8 mouse cellular contexts compared by ENCODE assay signal in the genomic region with DNA sequence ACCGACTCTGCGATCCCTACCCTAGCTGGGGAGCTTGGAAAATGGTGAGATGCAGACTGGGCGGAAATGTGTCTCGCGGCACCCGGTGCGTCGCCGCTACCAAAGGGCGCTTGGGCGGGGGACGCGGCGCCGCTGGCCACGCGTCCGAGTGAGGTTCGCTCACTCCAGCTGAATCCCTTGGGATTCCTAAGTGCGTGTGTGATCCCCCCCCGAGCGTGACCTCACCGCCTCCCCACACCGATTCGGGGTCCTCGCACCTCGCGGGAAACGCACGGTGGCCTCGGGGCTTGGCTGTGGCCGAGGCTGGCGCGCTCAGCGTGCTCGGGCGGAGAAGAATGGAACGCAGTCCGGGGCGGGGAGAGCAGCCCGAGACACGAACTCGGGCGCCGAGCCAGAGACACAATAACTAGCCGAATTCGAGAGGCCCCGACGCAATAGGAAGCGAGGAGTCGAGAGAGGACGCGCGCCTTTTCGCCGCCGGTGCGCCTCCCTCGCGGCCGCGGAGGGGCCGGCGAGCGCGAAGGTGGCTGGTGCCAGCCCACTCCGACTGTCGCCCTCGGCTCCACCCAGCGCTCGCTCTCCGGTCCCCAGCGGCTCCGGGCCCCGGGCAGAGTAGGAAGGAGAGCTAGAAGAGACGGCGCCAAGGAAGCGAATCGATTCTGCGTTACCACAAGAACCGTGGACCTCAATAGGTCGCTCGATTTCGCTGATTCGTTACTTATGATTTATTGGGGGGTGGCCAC. TPM values are rescaled to one million over a fixed set of nuclear protein-coding genes. Genes with fewer than 3 reads are reported as not detected.
DNase-seq lines count a peak whose midpoint lies in the region; ATAC-seq and TF ChIP-seq lines count a peak whose summit lies in the region.

TSS of gene Pcgf2 (minus strand) at position 495 of the 743 bp plus-strand sequence.

- H3K4me1 ChIP-seq in cerebellum, adult 2 months (ENCODE audit: control insufficient read depth, insufficient read depth, low read length): peaks cover 9% of the 10 kb centered on the region
- peaks cover 54% of the 10 kb centered on the region for H3K4me1 ChIP-seq in hindbrain, embryonic 14.5 days (replicated peaks; ENCODE audit: control insufficient read depth, insufficient read depth, low read length)

- peak; percentile 88 for DNase-seq in Muller cell, postnatal 12 days (ENCODE audit: inconsistent ontology term)
- DNase-seq in cerebellum, adult 2 months: peak; percentile 88 to 89
- peak; percentile 76 for DNase-seq in gastrocnemius, adult 18-20 months (ENCODE audit: low spot score)
- DNase-seq in hindbrain, embryonic 14.5 days (ENCODE audit: low spot score): peak; percentile 74
- peak; percentile 53 to 58 for DNase-seq in layer of hippocampus, postnatal 36 days
- peak; percentile 88 to 94 for DNase-seq in lung, postnatal 4 days
- DNase-seq in right cerebral cortex, postnatal 14 days: peak; percentile 78

- WGBS in cerebellum, adult 2 months: under 1% methylated on average over 85 of the region's 85 CpGs
- under 1% methylated on average over 85 of the region's 85 CpGs for WGBS in hindbrain, embryonic 14.5 days

- H3K36me3 ChIP-seq in hindbrain, embryonic 14.5 days (replicated peaks; ENCODE audit: control insufficient read depth, insufficient read depth): no peaks in the 10 kb centered on the region

- no peaks in the 10 kb centered on the region for H3K9me3 ChIP-seq in hindbrain, embryonic 14.5 days (ENCODE audit: control insufficient read depth, low read length)

- peak within 1 kb of the TSS; percentile 92 for H3K4me3 ChIP-seq in cerebellum, adult 2 months (replicated peaks; ENCODE audit: insufficient read depth, low read depth, low read length)
- peak within 1 kb of the TSS; percentile 78 for H3K4me3 ChIP-seq in hindbrain, embryonic 14.5 days (replicated peaks; ENCODE audit: low read length)

- TF ChIP-seq POLR2A in cerebellum, adult 2 months (IDR thresholded peaks at IDR 0.05; ENCODE audit: borderline replicate concordance, insufficient read depth, low read length): peak; percentile 44; the same call in 1 of the 2 replicates

- H3K27me3 ChIP-seq in cerebellum, adult 2 months (ENCODE audit: control insufficient read depth, insufficient read depth, low read length): no peaks in the 10 kb centered on the region
- no peaks in the 10 kb centered on the region for H3K27me3 ChIP-seq in hindbrain, embryonic 14.5 days (ENCODE audit: control insufficient read depth, insufficient read depth, low read length)

- H3K27ac ChIP-seq in cerebellum, adult 2 months (ENCODE audit: insufficient read depth, low read length): peak within 1 kb of the TSS; percentile 91
- H3K27ac ChIP-seq in hindbrain, embryonic 14.5 days: peak within 1 kb of the TSS; percentile 98

- no peak for TF ChIP-seq CTCF in cerebellum, adult 2 months (IDR thresholded peaks at IDR 0.05; ENCODE audit: borderline replicate concordance, insufficient read depth, low read depth, low read length)

- H3K9ac ChIP-seq in hindbrain, embryonic 14.5 days: peak within 1 kb of the TSS; percentile 93

- ATAC-seq in hindbrain, embryonic 14.5 days (ENCODE audit: low FRiP score): peak; percentile 12; the same call in 1 of the 2 replicates
- ATAC-seq in activated CD4-positive, CD25-positive, alpha-beta regulatory T cell, adult 4 months: no peak

- peak within 1 kb of the TSS; percentile 86 for H3K4me2 ChIP-seq in hindbrain, embryonic 14.5 days (replicated peaks)

RNA-seq across cellular contexts. Expression of gene Pcgf2, which starts in this region (rescaled TPM):
- 54.3 and 59.5 TPM in 2 replicates for polyA plus RNA-seq in cerebellum, adult 2 months (2012; rRNA removed)
- total RNA-seq in gastrocnemius, adult 18-20 months (2021): 1 to 10 TPM in 1 of 2 experiments, under 1 TPM in 1; 0.96 to 2.3 TPM
- polyA plus RNA-seq in hindbrain, embryonic 14.5 days (2014; fragmentation: Nextera tagmentation; extraction: Ambion mirVana): 22.0 and 23.4 TPM in 2 replicates
- 10 to 100 TPM; 23.5 to 30.6 TPM for total RNA-seq in layer of hippocampus, postnatal 36 days (2021)
- polyA plus RNA-seq in activated CD4-positive, CD25-positive, alpha-beta regulatory T cell, adult 4 months (2017; shearing (Covaris generic)): 1 to 10 TPM; 3.1 to 4.7 TPM

Comparison
In these comparisons a context has a peak if more than half of its experiments do, and no peak if none do; other contexts are left out.
1. RNA of gene Pcgf2 (total RNA-seq): 23.5 to 30.6 TPM in layer of hippocampus, postnatal 36 days; 0.96 to 2.3 TPM in gastrocnemius, adult 18-20 months; every median in the first group is over 4 times any median in the second.
2. Peak in every context shown above with its lines, with median percentiles within 50 percentile points of each other: DNase-seq.